Mouse (Mus musculus) hindbrain, embryonic 12.5 days (tissue): Measurements from ENCODE around the gene Slc35c1. TPM values are rescaled to one million over a fixed set of nuclear protein-coding genes. Genes with fewer than 3 reads are reported as not detected.

Source experiments
- ATAC-seq: fragments of 200-750 bp; cut with Nextera tagmentation; 2 replicates; pipeline ENCODE4 v1.8.0; 2017; ENCODE audit warnings: moderate TSS enrichment; ENCODE audit not compliant: low FRiP score
- H3K27ac ChIP-seq: fragments of 300-500 bp; sonication (generic); 2 replicates; pipeline ENCODE4 v1.5.1; 2016; ENCODE audit warnings: mild to moderate bottlenecking
- H3K27me3 ChIP-seq: fragments of 300-500 bp; sonication (generic); 2 replicates; pipeline ENCODE4 v1.6.1; 2016; ENCODE audit warnings: mild to moderate bottlenecking
- H3K36me3 ChIP-seq: fragments of 300-500 bp; sonication (generic); 2 replicates; pipeline ENCODE4 v1.6.1; 2016; ENCODE audit warnings: mild to moderate bottlenecking
- H3K4me1 ChIP-seq: fragments of 300-500 bp; sonication (generic); 2 replicates; pipeline ENCODE4 v1.6.1; 2016
- H3K4me2 ChIP-seq: fragments of 300-500 bp; sonication (generic); replicated peaks from 2 replicates; pipeline ENCODE4 v1.6.1; 2016; ENCODE audit warnings: mild to moderate bottlenecking
- H3K4me3 ChIP-seq: fragments of 300-500 bp; sonication (generic); 2 replicates; pipeline ENCODE4 v1.5.1; 2016; ENCODE audit warnings: mild to moderate bottlenecking
- H3K9ac ChIP-seq: fragments of 300-500 bp; sonication (generic); 2 replicates; pipeline ENCODE4 v1.6.1; 2016; ENCODE audit warnings: mild to moderate bottlenecking, moderate library complexity
- H3K9me3 ChIP-seq: fragments of 300-500 bp; sonication (generic); replicated peaks from 2 replicates; pipeline ENCODE4 v1.6.1; 2016; ENCODE audit warnings: mild to moderate bottlenecking
- WGBS: fragments of 180-500 bp; shearing (Covaris S2); methylation state at CpG from one replicate; pipeline ENCODE4 v1.1.7; 2016; 5-methylcytosine and 5-hydroxymethylcytosine counted together
- polyA plus RNA-seq: library from polyadenylated mRNA; unstranded; fragments of >200 nt; fragmentation: Nextera tagmentation; extraction: Ambion mirVana; gene quantifications from 2 replicates; pipeline ENCODE4 v1.2.1, GENCODE M21; 2016

Gene Slc35c1
- polyA plus RNA-seq = 11.9 and 12.5 TPM in 2 replicates

DNA sequence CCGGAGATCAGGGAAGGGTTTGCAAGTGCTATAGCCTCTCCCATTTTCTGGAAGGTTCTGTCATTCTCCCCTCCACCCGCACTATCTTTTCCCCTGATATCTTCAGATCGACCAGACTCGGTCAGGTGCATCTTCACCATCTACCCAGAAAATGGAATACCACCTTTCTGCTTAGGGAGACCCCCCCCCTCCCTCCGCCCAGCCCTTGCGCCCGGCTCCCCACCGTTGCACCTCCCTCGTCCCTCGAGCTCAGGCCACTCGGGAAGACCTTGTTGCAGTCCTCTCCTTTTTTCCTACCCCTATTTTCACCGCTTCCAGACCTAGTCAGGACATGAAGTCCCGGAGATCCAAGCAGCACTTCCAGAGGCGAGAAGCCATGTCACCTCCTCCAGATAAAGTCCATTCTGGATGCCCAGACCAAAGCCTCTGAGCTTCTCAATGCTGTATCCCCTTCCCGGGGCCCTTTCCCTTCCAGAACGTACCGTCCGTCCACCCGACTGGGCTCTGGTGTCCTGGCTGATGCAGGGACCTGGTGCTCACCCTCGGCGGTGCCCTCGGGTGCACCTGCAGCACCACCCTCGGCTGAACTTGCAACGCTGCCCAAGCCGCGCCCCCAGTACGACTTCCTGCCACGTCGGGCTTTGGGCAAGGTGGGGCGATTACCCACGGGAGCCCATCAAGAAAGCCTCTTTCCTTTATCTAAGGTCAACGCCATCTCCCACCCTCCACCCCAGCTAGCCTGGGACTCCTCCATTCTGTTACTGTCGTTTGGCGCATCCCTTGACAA lies at the start of gene Slc35c1:
Gene Slc35c1 (minus strand): TSS at position 618 of the 787 bp plus-strand sequence.
- Histone ChIP-seq H3K4me3 (peak within 1 kb of the TSS; percentile 80), H3K9me3 (no peaks in the 10 kb centered on the region), H3K27ac (0 out of 2 replicates have a peak within 1 kb of the TSS, but pooled peaks have one; percentile 30), H3K4me1 (peaks cover 32% of the 10 kb centered on the region), H3K9ac (peak within 1 kb of the TSS; percentile 73), H3K36me3 (no peaks in the 10 kb centered on the region), H3K27me3 (peaks cover 25% of the 10 kb centered on the region), H3K4me2 (peak within 1 kb of the TSS; percentile 97)
- WGBS = under 1% methylated on average over 34 of the region's 34 CpGs
- ATAC-seq = peak; percentile 27

DNA sequence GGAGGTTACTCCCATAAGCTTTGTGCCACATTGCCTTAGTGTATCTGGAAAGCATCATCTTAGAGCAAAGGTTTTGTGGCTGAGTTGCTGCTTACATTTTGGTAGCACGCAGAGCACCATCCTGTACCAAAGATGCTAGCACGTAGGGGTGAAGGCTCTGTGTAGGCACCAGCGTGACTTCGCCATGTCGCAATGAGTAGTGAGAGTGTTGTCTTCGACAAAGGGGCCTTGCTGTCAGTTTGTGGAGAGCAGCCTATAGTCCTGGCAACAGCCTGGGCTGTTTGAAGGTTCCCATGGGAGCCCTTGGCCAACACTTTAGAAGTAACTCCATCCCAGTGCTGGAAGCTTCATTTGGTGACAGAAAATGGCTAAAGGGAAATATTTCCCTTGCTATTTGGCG lies 45.0 kb upstream of the Slc35c1 start:
- no peak for ATAC-seq
- Histone ChIP-seq H3K36me3 (no peaks in the 10 kb centered on the region), H3K27ac (no peak overlapping the region), H3K9me3 (0 out of 2 replicates have a peak, but pooled peaks cover 3% of the 10 kb centered on the region), H3K4me2 (no peak overlapping the region), H3K4me1 (peaks cover 1% of the 10 kb centered on the region), H3K4me3 (no peak overlapping the region), H3K27me3 (no peaks in the 10 kb centered on the region), H3K9ac (no peak overlapping the region)
- WGBS = 93% methylated on average over 7 of the region's 7 CpGs

DNA sequence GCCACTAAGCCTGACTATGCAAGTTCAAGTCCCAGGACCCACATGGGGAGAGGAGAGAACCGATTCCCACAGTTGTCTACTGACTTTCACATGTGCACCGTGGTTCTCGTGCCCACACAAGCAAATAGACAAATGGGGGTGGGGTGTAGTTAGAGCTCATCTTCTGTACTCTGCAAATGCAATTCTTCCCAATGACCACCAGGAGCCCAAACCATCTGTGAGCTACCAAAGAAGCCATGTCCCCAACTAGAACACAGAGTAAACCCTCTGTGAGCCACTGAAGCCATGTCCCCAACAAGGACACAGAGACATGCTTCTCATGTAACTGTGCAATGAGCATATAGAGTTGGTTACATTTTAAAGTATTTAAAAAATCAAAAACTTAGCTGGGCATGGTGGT lies 43.1 kb upstream of the Slc35c1 start:
- peaks cover 11% of the 10 kb centered on the region for H3K4me1 ChIP-seq
- no peak overlapping the region for H3K4me3 ChIP-seq
- H3K36me3 ChIP-seq = no peaks in the 10 kb centered on the region
- no peak overlapping the region for H3K9ac ChIP-seq
- H3K4me2 ChIP-seq = no peak overlapping the region
- H3K27ac ChIP-seq = no peak overlapping the region
- H3K9me3 ChIP-seq = no peaks in the 10 kb centered on the region
- no peak for ATAC-seq
- no peaks in the 10 kb centered on the region for H3K27me3 ChIP-seq
- 85% methylated on average over 3 of the region's 3 CpGs for WGBS

DNA sequence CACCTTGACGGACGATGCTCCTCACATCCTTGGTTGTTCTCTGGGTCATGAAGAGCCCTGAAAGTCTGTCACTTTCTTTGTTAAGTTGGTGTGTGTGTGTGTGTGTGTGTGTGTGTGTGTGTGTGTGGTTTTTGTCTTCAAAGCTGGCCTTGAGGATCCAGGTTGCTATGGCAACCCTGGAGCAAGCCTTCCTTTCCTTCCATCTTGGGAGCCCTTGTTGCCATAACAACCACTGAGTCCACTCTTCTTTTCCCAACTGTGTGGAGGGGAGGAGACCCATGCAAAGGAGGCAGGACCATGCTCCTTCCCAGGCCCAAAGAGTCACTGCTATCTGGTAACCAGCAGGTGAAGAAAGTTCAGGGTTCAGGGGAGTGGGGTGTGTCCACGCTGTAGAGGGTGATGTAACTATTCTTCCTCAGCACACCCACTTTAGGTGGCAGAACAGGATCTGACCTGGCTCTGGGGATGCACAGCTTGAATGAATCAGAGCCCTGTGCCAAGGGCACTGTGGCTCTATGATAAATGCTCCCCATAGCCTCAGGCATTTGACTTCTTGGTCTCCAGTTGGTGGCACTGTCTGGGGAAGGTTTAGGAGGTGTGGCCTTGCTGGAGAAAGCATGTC lies 39.5 kb upstream of the Slc35c1 start:
- 44% methylated on average over 3 of the region's 3 CpGs for WGBS
- Histone ChIP-seq H3K36me3 (no peaks in the 10 kb centered on the region), H3K4me2 (no peak overlapping the region), H3K4me1 (peaks cover 22% of the 10 kb centered on the region), H3K9ac (no peak overlapping the region), H3K9me3 (no peaks in the 10 kb centered on the region), H3K4me3 (no peak overlapping the region), H3K27ac (peak overlapping the region; percentile 48; the same call in 1 of the 2 replicates), H3K27me3 (peaks cover 21% of the 10 kb centered on the region)
- ATAC-seq = peak; percentile 86

DNA sequence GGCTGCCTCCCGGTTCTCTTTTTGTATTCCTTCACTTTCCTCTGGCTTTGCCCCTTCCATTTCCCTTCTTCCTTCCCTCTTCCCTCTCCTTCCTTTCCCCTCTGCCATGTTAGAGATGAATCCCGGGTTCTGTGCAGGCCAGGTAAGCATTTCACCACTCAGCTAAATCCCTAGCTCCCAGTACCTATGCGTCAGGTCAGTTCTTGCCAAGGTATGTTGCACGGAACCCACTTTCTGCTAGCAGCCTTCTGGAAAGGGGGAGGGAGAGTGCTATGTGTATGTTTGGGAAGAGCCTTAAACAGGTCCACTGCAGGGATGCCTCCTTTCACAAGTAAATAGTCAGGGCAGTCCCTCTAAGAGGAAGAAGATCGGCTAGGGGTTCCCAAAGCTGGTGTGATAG lies 36.8 kb upstream of the Slc35c1 start:
- no peaks in the 10 kb centered on the region for H3K9me3 ChIP-seq
- no peaks in the 10 kb centered on the region for H3K36me3 ChIP-seq
- 71% methylated on average over 5 of the region's 5 CpGs for WGBS
- peaks cover 35% of the 10 kb centered on the region for H3K4me1 ChIP-seq
- no peak for ATAC-seq
- peaks cover 21% of the 10 kb centered on the region for H3K27me3 ChIP-seq
- 0 out of 2 replicates have a peak overlapping the region, but pooled peaks have one; percentile 5 for H3K9ac ChIP-seq
- H3K4me3 ChIP-seq = no peak overlapping the region
- no peak overlapping the region for H3K27ac ChIP-seq
- H3K4me2 ChIP-seq = no peak overlapping the region

DNA sequence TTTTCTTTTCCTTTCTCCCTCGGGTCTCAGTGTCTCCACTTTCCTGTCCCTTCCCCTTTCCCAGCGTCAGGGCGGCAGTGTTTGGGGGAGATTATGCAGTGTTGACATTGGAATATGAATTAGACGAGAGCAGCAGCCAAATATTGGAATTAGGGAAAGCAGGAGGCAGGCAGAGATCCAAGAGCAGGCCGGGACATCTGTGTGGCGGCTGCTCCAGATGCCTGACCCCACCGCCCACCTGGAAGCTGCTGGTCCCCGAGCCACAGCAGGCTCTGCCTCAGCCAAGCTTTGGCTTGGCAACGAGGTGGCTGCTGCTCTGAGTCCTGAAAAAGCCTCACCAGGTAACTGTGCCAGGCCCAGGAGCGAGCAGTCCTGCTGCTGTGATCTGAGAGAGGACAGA lies 36.3 kb upstream of the Slc35c1 start:
- H3K4me3 ChIP-seq = no peak overlapping the region
- ATAC-seq = no peak
- peaks cover 21% of the 10 kb centered on the region for H3K27me3 ChIP-seq
- WGBS = 42% methylated on average over 10 of the region's 10 CpGs
- H3K4me1 ChIP-seq = peaks cover 35% of the 10 kb centered on the region
- no peaks in the 10 kb centered on the region for H3K9me3 ChIP-seq
- no peaks in the 10 kb centered on the region for H3K36me3 ChIP-seq
- H3K9ac ChIP-seq = 0 out of 2 replicates have a peak overlapping the region, but pooled peaks have one; percentile 5
- H3K4me2 ChIP-seq = no peak overlapping the region
- H3K27ac ChIP-seq = no peak overlapping the region

DNA sequence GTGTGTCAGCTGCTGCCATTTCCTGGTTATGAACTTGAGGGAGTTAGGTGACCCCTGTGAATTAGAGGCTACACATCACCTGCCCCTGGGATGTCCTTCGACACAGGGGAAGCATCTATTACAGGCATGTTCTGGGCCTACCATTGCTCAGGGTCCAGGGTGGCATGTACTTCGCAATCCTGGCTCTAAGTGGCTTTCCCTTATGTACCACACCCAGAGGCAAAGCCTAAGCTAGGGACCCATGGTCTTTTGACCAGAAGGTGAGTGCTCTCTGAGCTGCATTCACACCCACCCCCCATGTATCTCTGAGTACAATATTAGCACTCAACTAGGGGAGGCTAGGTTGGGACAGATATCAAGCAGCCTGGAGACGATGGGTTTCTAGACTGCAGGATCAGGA lies 34.6 kb upstream of the Slc35c1 start:
- Histone ChIP-seq H3K27me3 (peaks cover 21% of the 10 kb centered on the region), H3K4me2 (no peak overlapping the region), H3K9me3 (no peaks in the 10 kb centered on the region), H3K9ac (no peak overlapping the region), H3K27ac (no peak overlapping the region), H3K36me3 (no peaks in the 10 kb centered on the region), H3K4me1 (peaks cover 30% of the 10 kb centered on the region), H3K4me3 (no peak overlapping the region)
- WGBS = 87% methylated on average over 3 of the region's 3 CpGs
- ATAC-seq = no peak

DNA sequence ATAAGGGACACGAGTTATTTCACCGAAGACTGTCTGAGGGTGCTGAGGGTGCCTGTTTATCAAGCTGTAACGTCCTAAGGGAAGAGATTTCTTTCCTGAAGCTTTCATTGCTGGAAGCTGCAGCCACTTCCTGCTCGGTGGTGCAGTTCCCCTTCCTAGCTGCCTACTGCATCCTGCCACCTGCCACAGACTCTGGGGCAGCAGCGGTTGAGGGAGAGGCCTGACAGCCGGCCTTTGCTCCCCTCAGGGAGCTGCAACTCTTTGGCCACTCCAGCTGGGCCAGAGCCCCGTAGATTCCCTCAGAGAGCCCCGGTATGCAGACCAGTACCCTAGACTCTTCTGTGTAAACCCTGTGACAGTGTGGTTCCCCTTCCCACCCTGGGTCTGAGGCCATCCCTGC lies 34.1 kb upstream of the Slc35c1 start:
- H3K4me1 ChIP-seq = peaks cover 25% of the 10 kb centered on the region
- ATAC-seq = no peak
- H3K9ac ChIP-seq = no peak overlapping the region
- H3K4me2 ChIP-seq = no peak overlapping the region
- H3K27me3 ChIP-seq = peaks cover 21% of the 10 kb centered on the region
- 49% methylated on average over 8 of the region's 8 CpGs for WGBS
- H3K36me3 ChIP-seq = no peaks in the 10 kb centered on the region
- no peak overlapping the region for H3K27ac ChIP-seq
- H3K9me3 ChIP-seq = no peaks in the 10 kb centered on the region
- H3K4me3 ChIP-seq = no peak overlapping the region

DNA sequence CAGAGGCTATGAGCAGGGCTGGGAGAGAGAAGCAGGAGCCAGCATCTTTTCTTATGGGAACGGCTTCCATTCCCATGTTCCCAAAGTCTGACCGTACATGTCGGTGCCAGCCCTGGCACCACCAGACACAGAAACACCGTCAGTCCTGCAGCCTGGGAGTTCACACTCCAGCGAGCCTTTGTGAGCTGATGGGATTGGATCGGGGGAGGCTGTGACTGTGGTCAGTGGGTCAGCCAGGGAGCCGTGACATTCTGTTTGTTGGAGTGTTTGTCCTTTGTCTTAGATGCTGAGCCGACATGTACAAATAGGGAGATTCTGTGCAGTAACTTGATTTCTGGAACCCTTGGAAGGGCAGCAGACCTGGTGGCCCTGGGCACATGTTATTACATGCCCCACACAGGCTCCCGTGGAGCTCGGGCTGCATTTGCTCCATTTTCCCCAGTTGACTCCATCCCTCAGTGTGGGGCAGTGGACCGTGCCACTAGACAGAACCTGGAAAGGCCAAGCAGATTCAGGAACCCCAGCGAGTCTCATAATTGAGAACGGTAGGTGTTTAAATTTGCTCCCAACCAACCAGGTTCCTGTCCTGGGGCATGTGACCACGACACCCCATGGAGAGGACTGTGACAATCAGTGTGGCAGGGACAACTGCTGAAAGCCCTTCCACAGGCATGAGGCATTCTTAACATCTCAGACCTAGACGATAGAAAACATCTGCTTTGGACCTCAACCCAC lies 33.5 kb upstream of the Slc35c1 start:
- Histone ChIP-seq H3K9me3 (no peaks in the 10 kb centered on the region), H3K27ac (no peak overlapping the region)

DNA sequence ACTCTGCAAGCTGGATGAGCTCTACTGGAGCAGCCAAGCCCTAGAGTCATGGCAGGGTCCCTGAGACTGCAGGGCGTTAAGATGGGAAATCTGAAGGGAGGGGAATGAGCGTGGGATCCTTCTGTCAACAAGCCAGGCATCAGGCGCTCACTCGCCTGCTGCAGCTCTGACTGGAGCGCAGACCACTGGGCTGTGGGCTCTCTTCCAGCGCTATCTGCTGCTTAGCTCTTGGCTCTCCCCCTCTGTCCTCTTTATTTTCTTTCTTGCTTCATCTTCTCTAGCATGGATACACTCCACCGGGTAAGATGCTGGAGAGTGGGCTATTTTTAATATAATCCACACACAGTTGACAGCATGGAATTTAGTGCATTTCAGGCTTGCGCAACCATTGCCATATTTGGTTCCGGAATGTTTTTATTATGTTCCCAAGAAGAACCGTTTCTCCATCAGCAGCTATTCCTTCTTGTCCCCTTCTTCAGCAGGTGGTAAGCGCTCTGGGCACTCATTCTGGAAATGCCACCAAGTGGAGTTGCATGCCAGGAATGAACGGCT lies 31.7 kb upstream of the Slc35c1 start:
- H3K27ac ChIP-seq = no peak overlapping the region
- ATAC-seq = no peak
- H3K9ac ChIP-seq = no peak overlapping the region
- no peak overlapping the region for H3K4me3 ChIP-seq
- 58% methylated on average over 12 of the region's 12 CpGs for WGBS
- no peaks in the 10 kb centered on the region for H3K36me3 ChIP-seq
- H3K4me1 ChIP-seq = peaks cover 23% of the 10 kb centered on the region
- no peak overlapping the region for H3K4me2 ChIP-seq
- H3K27me3 ChIP-seq = peaks cover 16% of the 10 kb centered on the region
- H3K9me3 ChIP-seq = no peaks in the 10 kb centered on the region

More for the DNA sequence above, 33.5 kb upstream of the Slc35c1 start:
- Histone ChIP-seq H3K4me2 (no peak overlapping the region), H3K36me3 (no peaks in the 10 kb centered on the region), H3K4me1 (peaks cover 23% of the 10 kb centered on the region), H3K27me3 (peaks cover 21% of the 10 kb centered on the region), H3K9ac (no peak overlapping the region), H3K4me3 (no peak overlapping the region)
- ATAC-seq = no peak
- 55% methylated on average over 15 of the region's 15 CpGs for WGBS

DNA sequence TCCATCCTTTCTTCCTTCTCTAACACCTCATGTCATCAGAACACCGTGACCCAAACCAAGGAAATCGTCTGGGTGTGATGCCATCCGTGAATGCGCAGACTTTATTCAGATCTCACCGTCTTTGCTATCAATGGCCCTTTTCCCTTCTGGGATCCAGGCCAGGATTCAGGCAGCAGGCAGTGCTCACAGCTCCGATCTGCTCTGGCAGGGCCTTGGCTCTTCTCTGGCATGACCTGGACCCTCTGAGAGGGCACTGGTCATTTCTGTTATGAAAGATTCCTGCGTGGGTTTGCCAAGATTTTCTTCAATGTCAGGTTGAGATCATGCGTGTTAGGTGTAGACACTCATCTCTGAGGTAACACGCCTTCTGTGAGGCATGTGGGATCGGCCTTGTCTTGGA lies 30.2 kb upstream of the Slc35c1 start:
- Histone ChIP-seq H3K9me3 (no peaks in the 10 kb centered on the region), H3K36me3 (no peaks in the 10 kb centered on the region), H3K27me3 (peaks cover 12% of the 10 kb centered on the region), H3K4me1 (peaks cover 24% of the 10 kb centered on the region), H3K9ac (no peak overlapping the region), H3K4me2 (no peak overlapping the region), H3K4me3 (no peak overlapping the region), H3K27ac (no peak overlapping the region)
- ATAC-seq = no peak
- 89% methylated on average over 10 of the region's 10 CpGs for whole genome bisulfite sequencing

DNA sequence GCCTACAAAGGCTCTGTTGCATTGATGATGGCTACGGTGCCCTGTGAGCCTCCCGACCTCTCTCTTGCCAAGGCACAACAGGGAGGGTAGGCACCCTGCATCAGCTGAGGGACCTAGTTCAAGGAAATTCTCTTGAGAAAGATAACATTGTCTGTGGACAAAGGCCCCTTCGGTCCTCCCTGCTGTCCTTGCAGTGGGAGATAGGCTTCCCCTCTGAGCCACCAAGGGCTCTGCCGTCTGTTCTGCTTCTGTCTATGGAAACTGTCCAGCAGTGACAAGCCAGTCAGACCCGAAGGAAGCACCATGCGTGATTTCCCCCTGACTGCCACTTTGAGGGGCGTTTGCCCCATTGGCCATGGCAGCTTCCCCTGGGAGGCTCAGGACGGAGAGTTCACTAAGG lies 27.5 kb upstream of the Slc35c1 start:
- Histone ChIP-seq H3K4me3 (no peak overlapping the region), H3K9ac (no peak overlapping the region), H3K4me2 (no peak overlapping the region), H3K27me3 (peaks cover 39% of the 10 kb centered on the region), H3K9me3 (no peaks in the 10 kb centered on the region), H3K27ac (no peak overlapping the region), H3K36me3 (no peaks in the 10 kb centered on the region), H3K4me1 (peaks cover 9% of the 10 kb centered on the region)
- ATAC-seq = no peak
- 73% methylated on average over 8 of the region's 8 CpGs for WGBS
